Mouse (Mus musculus) midbrain, embryonic 14.5 days (tissue): ENCODE data around the gene Mark1. TPM values are rescaled to one million over a fixed set of nuclear protein-coding genes. Genes with fewer than 3 reads are reported as not detected.

Experiments
- ATAC-seq: fragments of 200-750 bp; cut with Nextera tagmentation; 2 replicates; pipeline ENCODE4 v1.8.0; 2017; ENCODE audit warnings: moderate number of reproducible peaks, moderate library complexity; ENCODE audit not compliant: low FRiP score, low TSS enrichment
- DNase-seq: peaks from one replicate; pipeline ENCODE4 v3.0.0-alpha.2; 2015
- H3K27ac ChIP-seq: fragments of 300-500 bp; sonication (generic); replicated peaks from 2 replicates; pipeline ENCODE4 v1.5.1; 2014; ENCODE audit warnings: mild to moderate bottlenecking, low read depth, low read length, moderate library complexity
- H3K27me3 ChIP-seq: fragments of 300-500 bp; sonication (generic); 2 replicates; pipeline ENCODE4 v1.6.1; 2014; ENCODE audit warnings: low read length, control low read depth, mixed read lengths; ENCODE audit not compliant: control insufficient read depth, insufficient read depth
- H3K36me3 ChIP-seq: fragments of 300-500 bp; sonication (generic); 2 replicates; pipeline ENCODE4 v1.6.1; 2014; ENCODE audit warnings: low read length, control low read depth; ENCODE audit not compliant: control insufficient read depth, insufficient read depth
- H3K4me1 ChIP-seq: fragments of 300-500 bp; sonication (generic); 2 replicates; pipeline ENCODE4 v1.6.1; 2014; ENCODE audit warnings: mild to moderate bottlenecking, antibody characterized with exemption, low read length, control low read depth; ENCODE audit not compliant: control insufficient read depth, insufficient read depth
- H3K4me2 ChIP-seq: fragments of 300-500 bp; sonication (generic); 2 replicates; pipeline ENCODE4 v1.6.1; 2014; ENCODE audit warnings: mild to moderate bottlenecking, low read length, moderate library complexity
- H3K4me3 ChIP-seq: fragments of 300-500 bp; sonication (generic); replicated peaks from 2 replicates; pipeline ENCODE4 v1.5.1; 2014; ENCODE audit warnings: low read depth, low read length
- H3K9ac ChIP-seq: fragments of 300-500 bp; sonication (generic); replicated peaks from 2 replicates; pipeline ENCODE4 v1.6.1; 2014; ENCODE audit warnings: mild to moderate bottlenecking, low read length, moderate library complexity
- H3K9me3 ChIP-seq: fragments of 300-500 bp; sonication (generic); 2 replicates; pipeline ENCODE4 v1.6.1; 2016; ENCODE audit warnings: low read length, control low read depth, mixed read lengths; ENCODE audit not compliant: control insufficient read depth
- WGBS: fragments of 180-500 bp; shearing (Covaris S2); extraction: QIAGEN DNeasy Blood & Tissue Kit; methylation state at CpG from one replicate; pipeline ENCODE4 v1.1.7; 2014; 5-methylcytosine and 5-hydroxymethylcytosine counted together
- polyA plus RNA-seq: library from polyadenylated mRNA; unstranded; fragments of >200 nt; fragmentation: Nextera tagmentation; extraction: Ambion mirVana; gene quantifications from 2 replicates; pipeline ENCODE4 v1.2.1, GENCODE M21; 2014

The Mark1 gene
- polyA plus RNA-seq, 1 experiment from 2014 or later = 14.6 TPM

- H3K4me1 ChIP-seq = no peaks in the 10 kb centered on the region
Measured at GRCm38 (mm10) chr1:184889454-184889853, 109.9 kb downstream of the Mark1 start.

GRCm38 (mm10) chr1:184886160-184886559 lies 113.2 kb downstream of the Mark1 start:
- Histone ChIP-seq H3K27me3 (peaks cover 29% of the 10 kb centered on the region), H3K9me3 (no peaks in the 10 kb centered on the region), H3K27ac (no peak overlapping the region), H3K9ac (no peak overlapping the region), H3K4me2 (no peak overlapping the region), H3K4me3 (no peak overlapping the region), H3K4me1 (no peaks in the 10 kb centered on the region), H3K36me3 (no peaks in the 10 kb centered on the region)
- ATAC-seq = no peak
- WGBS = 53% methylated on average over 1 of the region's 1 CpGs
- DNase-seq = no peak

More at GRCm38 (mm10) chr1:184889454-184889853, 109.9 kb downstream of the Mark1 start:
- no peak overlapping the region for H3K4me2 ChIP-seq
- no peak overlapping the region for H3K27ac ChIP-seq
- no peak overlapping the region for H3K4me3 ChIP-seq
- no peak overlapping the region for H3K9ac ChIP-seq
- DNase-seq (no peak), ATAC-seq (no peak)
- H3K9me3 ChIP-seq = no peaks in the 10 kb centered on the region
- H3K36me3 ChIP-seq = no peaks in the 10 kb centered on the region
- 92% methylated on average over 6 of the region's 6 CpGs for WGBS
- no peaks in the 10 kb centered on the region for H3K27me3 ChIP-seq

- Histone ChIP-seq H3K9ac (peak within 1 kb of the TSS; percentile 39; the same call in 1 of the 2 replicates), H3K9me3 (no peaks in the 10 kb centered on the region), H3K4me2 (peak within 1 kb of the TSS; percentile 74), H3K36me3 (no peaks in the 10 kb centered on the region), H3K4me1 (no peaks in the 10 kb centered on the region), H3K4me3 (peak within 1 kb of the TSS; percentile 36), H3K27ac (no peak within 1 kb of the TSS), H3K27me3 (peaks cover 33% of the 10 kb centered on the region)
- ATAC-seq = peak; percentile 50; the same call in 1 of the 2 replicates
- WGBS = 3% methylated on average over 77 of the region's 77 CpGs
- peak; percentile 51 for DNase-seq
Measured at GRCm38 (mm10) chr1:184882281-184883268, 116.8 kb downstream of the Mark1 start, which contains the start of gene C130074G19Rik. Gene C130074G19Rik, minus strand, starts transcription at chr1:184883218.

- Histone ChIP-seq H3K4me1 (no peaks in the 10 kb centered on the region), H3K36me3 (no peaks in the 10 kb centered on the region), H3K4me2 (no peak overlapping the region), H3K9ac (no peak overlapping the region), H3K4me3 (no peak overlapping the region), H3K9me3 (no peaks in the 10 kb centered on the region), H3K27ac (no peak overlapping the region), H3K27me3 (peaks cover 33% of the 10 kb centered on the region)
- no peak for ATAC-seq
- no peak for DNase-seq
- 70% methylated on average over 7 of the region's 7 CpGs for WGBS
Measured at GRCm38 (mm10) chr1:184881861-184882260, 117.5 kb downstream of the Mark1 start.

- H3K4me1 ChIP-seq = no peaks in the 10 kb centered on the region
- DNase-seq = no peak
- H3K9me3 ChIP-seq = no peaks in the 10 kb centered on the region
- no peak for ATAC-seq
- H3K4me3 ChIP-seq = no peak overlapping the region
- H3K36me3 ChIP-seq = no peaks in the 10 kb centered on the region
- 88% methylated on average over 5 of the region's 5 CpGs for WGBS
- no peak overlapping the region for H3K4me2 ChIP-seq
- H3K27me3 ChIP-seq = peaks cover 33% of the 10 kb centered on the region
- H3K9ac ChIP-seq = no peak overlapping the region
- no peak overlapping the region for H3K27ac ChIP-seq
Measured at GRCm38 (mm10) chr1:184881211-184881610, 118.2 kb downstream of the Mark1 start.

GRCm38 (mm10) chr1:184878860-184879259 lies 120.5 kb downstream of the Mark1 start:
- no peak overlapping the region for H3K4me3 ChIP-seq
- no peaks in the 10 kb centered on the region for H3K9me3 ChIP-seq
- H3K4me1 ChIP-seq = no peaks in the 10 kb centered on the region
- H3K36me3 ChIP-seq = no peaks in the 10 kb centered on the region
- H3K27ac ChIP-seq = no peak overlapping the region
- WGBS = 85% methylated on average over 6 of the region's 6 CpGs
- H3K27me3 ChIP-seq = peaks cover 30% of the 10 kb centered on the region
- no peak for ATAC-seq
- no peak for DNase-seq
- no peak overlapping the region for H3K9ac ChIP-seq
- H3K4me2 ChIP-seq = no peak overlapping the region

GRCm38 (mm10) chr1:184877306-184877705 lies 122.1 kb downstream of the Mark1 start:
- DNase-seq (no peak), ATAC-seq (no peak)
- Histone ChIP-seq H3K4me2 (no peak overlapping the region), H3K9ac (no peak overlapping the region), H3K9me3 (no peaks in the 10 kb centered on the region), H3K36me3 (no peaks in the 10 kb centered on the region), H3K4me3 (no peak overlapping the region), H3K27ac (no peak overlapping the region), H3K27me3 (peaks cover 15% of the 10 kb centered on the region), H3K4me1 (no peaks in the 10 kb centered on the region)
- 77% methylated on average over 2 of the region's 2 CpGs for WGBS

- Histone ChIP-seq H3K4me2 (no peak overlapping the region), H3K36me3 (no peaks in the 10 kb centered on the region), H3K27ac (no peak overlapping the region), H3K27me3 (no peaks in the 10 kb centered on the region), H3K4me1 (no peaks in the 10 kb centered on the region), H3K9ac (no peak overlapping the region), H3K4me3 (no peak overlapping the region), H3K9me3 (no peaks in the 10 kb centered on the region)
- ATAC-seq (no peak), DNase-seq (no peak)
- 85% methylated on average over 11 of the region's 11 CpGs for WGBS
Measured at GRCm38 (mm10) chr1:184873910-184874309, 125.5 kb downstream of the Mark1 start.
